Mouse (Mus musculus) heart, embryonic 15.5 days (tissue): ENCODE data around the gene Ccdc85c. TPM values are rescaled to one million over a fixed set of nuclear protein-coding genes. Genes with fewer than 3 reads are reported as not detected.

Experiments
- ATAC-seq: fragments of 200-750 bp; cut with Nextera tagmentation; replicated peaks from 2 replicates; pipeline ENCODE4 v1.8.0; 2017; ENCODE audit warnings: low read depth, moderate TSS enrichment; ENCODE audit not compliant: insufficient number of reproducible peaks, insufficient read depth, low FRiP score
- H3K27ac ChIP-seq: fragments of 300-500 bp; sonication (generic); 2 replicates; pipeline ENCODE4 v1.5.1; 2015; ENCODE audit warnings: mild to moderate bottlenecking, inconsistent platforms
- H3K27me3 ChIP-seq: fragments of 300-500 bp; sonication (generic); 2 replicates; pipeline ENCODE4 v1.6.1; 2015; ENCODE audit warnings: inconsistent platforms
- H3K36me3 ChIP-seq: fragments of 300-500 bp; sonication (generic); 2 replicates; pipeline ENCODE4 v1.6.1; 2015; ENCODE audit warnings: mild to moderate bottlenecking, inconsistent platforms
- H3K4me1 ChIP-seq: fragments of 300-500 bp; sonication (generic); replicated peaks from 2 replicates; pipeline ENCODE4 v1.6.1; 2015; ENCODE audit warnings: inconsistent platforms
- H3K4me2 ChIP-seq: fragments of 300-500 bp; sonication (generic); 2 replicates; pipeline ENCODE4 v1.6.1; 2015; ENCODE audit warnings: inconsistent platforms, mild to moderate bottlenecking, moderate library complexity
- H3K4me3 ChIP-seq: fragments of 300-500 bp; sonication (generic); 2 replicates; pipeline ENCODE4 v1.5.1; 2015; ENCODE audit warnings: mild to moderate bottlenecking, inconsistent platforms
- H3K9ac ChIP-seq: fragments of 300-500 bp; sonication (generic); 2 replicates; pipeline ENCODE4 v1.6.1; 2015; ENCODE audit warnings: mild to moderate bottlenecking, inconsistent platforms
- H3K9me3 ChIP-seq: fragments of 300-500 bp; sonication (generic); replicated peaks from 2 replicates; pipeline ENCODE4 v1.6.1; 2016; ENCODE audit warnings: inconsistent platforms
- WGBS: fragments of 180-500 bp; shearing (Covaris S2); methylation state at CpG from one replicate; pipeline ENCODE4 v1.1.7; 2015; ENCODE audit warnings: mixed read lengths; 5-methylcytosine and 5-hydroxymethylcytosine counted together
- polyA plus RNA-seq: library from polyadenylated mRNA; unstranded; fragments of >200 nt; fragmentation: Nextera tagmentation; extraction: Ambion mirVana; gene quantifications from 2 replicates; pipeline ENCODE4 v1.2.1, GENCODE M21; 2015

Ccdc85c gene
- polyA plus RNA-seq, 1 experiment from 2014 or later: 5.7 TPM

DNA sequence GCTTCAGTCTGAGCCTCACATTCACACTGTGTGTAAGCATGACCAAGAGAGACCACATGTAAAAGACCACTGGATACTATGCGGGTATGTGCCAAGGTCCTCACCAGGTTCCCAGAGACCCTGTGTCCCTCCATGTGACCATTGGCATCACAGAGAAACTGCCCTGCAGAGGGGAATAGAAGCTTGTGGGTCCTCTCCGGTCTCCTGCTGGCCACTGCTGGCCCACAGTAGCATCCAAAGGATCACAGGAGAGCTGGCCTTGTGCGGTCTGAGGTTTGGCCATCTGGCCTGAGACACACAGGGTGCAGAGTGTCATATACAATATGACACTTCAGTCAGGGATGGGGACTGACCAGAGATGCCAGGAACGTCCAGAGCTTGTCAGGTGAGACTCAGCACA is 34.8 kb upstream of the Ccdc85c start:
- Histone ChIP-seq H3K27me3 (peaks cover 32% of the 10 kb centered on the region), H3K4me2 (no peak overlapping the region), H3K9ac (no peak overlapping the region), H3K36me3 (no peaks in the 10 kb centered on the region), H3K27ac (no peak overlapping the region), H3K4me1 (peaks cover 16% of the 10 kb centered on the region), H3K9me3 (no peaks in the 10 kb centered on the region), H3K4me3 (no peak overlapping the region)
- WGBS: 78% methylated on average over 4 of the region's 4 CpGs
- ATAC-seq: no peak

DNA sequence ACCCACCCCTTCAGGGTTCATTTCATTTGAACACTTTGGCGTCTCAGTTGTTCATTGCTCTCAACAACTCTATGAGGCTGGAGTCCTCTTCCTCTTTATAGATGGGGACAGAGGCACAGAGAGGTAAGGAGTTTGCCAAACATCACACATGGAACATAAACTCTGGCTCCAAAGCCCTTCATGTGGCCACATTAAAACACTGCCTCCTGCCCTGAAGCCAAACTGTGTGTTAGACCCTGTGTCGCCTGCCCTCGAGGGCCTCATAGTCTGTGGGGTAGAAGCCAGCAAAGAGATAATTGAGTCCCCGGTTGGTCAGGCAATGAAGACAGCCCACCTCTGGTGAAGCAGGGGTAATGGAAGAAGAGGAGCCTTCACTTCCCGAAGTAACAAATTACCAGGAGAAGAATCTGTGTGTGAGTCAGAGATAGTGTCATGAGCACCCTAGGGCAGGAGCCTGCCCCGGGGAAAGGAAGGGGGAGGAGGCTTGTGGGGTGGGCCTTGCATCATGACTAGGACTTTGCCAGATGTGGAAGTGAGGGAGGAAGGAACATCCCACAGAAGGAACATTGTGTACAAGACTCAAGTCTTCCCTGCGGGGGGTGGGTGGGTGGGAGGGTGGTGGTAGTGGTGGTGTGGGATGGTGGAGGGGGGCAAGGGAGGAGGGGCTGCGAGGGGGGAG is 34.0 kb upstream of the Ccdc85c start:
- H3K4me1 ChIP-seq: peaks cover 16% of the 10 kb centered on the region
- H3K36me3 ChIP-seq: no peaks in the 10 kb centered on the region
- peaks cover 33% of the 10 kb centered on the region for H3K27me3 ChIP-seq
- ATAC-seq: 0 out of 2 replicates have a peak, but pooled peaks have one; percentile 23
- H3K9ac ChIP-seq: no peak overlapping the region
- no peaks in the 10 kb centered on the region for H3K9me3 ChIP-seq
- H3K4me3 ChIP-seq: no peak overlapping the region
- H3K27ac ChIP-seq: no peak overlapping the region
- 38% methylated on average over 8 of the region's 8 CpGs for WGBS
- H3K4me2 ChIP-seq: no peak overlapping the region

DNA sequence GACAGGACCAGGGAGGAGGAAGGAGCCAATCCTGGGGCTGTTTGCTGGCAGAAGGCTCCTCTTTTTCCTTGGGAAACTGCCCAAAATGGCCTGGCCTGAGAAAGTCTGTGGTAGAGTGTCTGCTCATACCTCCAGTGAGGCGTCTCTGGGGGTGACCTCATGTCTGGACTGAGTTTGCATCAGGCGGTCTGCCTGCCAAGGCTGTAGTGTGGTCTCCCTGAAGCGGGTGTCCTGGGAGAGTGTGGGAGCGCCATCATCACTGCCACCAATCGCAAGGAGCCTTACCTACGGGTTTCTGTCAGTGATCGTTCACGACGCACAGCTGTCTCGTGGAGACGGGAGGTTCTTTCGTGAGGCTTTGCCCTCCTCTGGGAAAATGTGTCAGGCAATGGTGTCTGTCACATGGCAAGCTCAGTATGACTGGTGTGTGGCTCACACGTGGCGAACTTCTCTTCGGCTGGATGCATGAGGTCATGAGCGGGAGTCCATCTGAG is 33.2 kb upstream of the Ccdc85c start:
- Histone ChIP-seq H3K36me3 (no peaks in the 10 kb centered on the region), H3K27ac (no peak overlapping the region), H3K9ac (no peak overlapping the region), H3K9me3 (no peaks in the 10 kb centered on the region), H3K4me2 (no peak overlapping the region), H3K4me1 (peaks cover 16% of the 10 kb centered on the region), H3K4me3 (no peak overlapping the region), H3K27me3 (peaks cover 33% of the 10 kb centered on the region)
- no peak for ATAC-seq
- whole genome bisulfite sequencing: 74% methylated on average over 16 of the region's 16 CpGs

DNA sequence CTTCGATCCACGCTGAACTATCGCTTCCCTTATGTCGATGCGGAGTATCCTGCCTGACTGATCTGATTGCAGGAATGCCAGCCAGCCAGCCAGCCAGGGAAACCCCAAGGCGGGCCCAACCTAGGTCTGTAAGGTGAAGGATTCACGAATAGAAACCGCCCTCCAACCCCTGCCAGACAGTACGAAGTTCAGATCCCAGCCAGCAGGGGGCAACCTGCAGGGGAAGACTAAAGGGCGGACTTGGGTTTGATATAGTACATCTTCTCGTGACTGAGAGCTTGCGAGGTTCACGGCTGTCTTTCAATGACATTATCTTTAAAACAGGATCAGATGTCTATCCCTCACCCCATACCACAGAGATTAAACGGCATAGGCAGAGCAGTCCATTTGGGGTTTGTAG is 32.3 kb upstream of the Ccdc85c start:
- H3K4me3 ChIP-seq: peak overlapping the region; percentile 19; the same call in 1 of the 2 replicates
- H3K9me3 ChIP-seq: no peaks in the 10 kb centered on the region
- no peak overlapping the region for H3K9ac ChIP-seq
- peak overlapping the region; percentile 45 for H3K4me2 ChIP-seq
- no peak for ATAC-seq
- 24% methylated on average over 14 of the region's 14 CpGs for WGBS
- H3K4me1 ChIP-seq: peaks cover 16% of the 10 kb centered on the region
- H3K27ac ChIP-seq: peak overlapping the region; percentile 9; the same call in 1 of the 2 replicates
- peaks cover 33% of the 10 kb centered on the region for H3K27me3 ChIP-seq
- H3K36me3 ChIP-seq: no peaks in the 10 kb centered on the region

DNA sequence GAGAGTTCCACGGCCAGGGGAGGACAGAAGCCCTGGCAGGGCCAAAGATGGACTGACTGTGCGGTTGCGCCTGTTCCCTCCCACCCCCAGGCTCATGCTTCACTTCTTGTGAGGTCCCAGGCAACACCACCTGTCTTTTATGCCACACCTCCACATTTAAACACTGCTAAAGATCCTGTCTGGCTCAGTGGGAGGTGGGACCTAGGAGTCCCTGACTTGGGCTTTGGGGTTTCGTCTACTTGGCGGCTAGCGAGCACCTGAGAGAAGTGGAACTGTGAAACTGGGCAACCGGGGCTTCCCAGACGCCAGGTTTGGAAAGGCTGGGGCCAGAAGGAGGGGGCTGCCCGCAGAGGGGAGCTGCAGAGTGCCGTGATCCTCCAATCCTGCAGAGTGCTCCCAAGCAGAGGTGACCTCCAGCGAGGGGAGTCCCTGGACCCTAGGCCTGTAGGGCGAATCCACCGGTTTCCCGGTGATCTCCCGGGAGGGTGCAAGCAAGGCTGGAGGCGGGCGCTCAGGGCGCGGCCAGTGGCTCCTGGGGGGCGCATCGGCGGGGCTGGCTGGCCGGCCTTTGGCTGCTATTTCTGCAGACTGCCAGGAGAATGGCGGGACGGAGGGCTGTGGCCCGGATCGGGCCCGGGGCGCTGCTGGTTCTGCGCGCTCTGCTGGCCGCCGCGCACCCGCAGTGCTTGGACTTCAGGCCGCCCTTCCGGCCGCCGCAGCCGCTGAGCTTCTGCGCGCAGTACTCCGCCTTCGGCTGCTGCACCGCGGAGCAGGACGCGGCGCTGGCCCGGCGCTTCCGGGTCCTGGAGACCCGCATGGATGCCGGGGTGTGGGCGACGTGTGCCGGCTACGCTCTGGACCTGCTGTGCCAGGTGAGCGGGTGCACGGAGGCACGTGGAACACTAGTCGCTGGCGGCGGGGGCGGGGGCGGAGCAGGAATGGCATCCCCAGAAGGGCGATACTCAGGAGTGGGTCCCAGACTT is 30.9 kb upstream of the Ccdc85c start, which contains the start of gene Hhipl1:
Hhipl1 (plus strand) TSS at position 459 of the 983 bp plus-strand sequence.
- WGBS: 3% methylated on average over 67 of the region's 67 CpGs
- peak; percentile 28; the same call in 1 of the 2 replicates for ATAC-seq
- no peak within 1 kb of the TSS for H3K27ac ChIP-seq

DNA sequence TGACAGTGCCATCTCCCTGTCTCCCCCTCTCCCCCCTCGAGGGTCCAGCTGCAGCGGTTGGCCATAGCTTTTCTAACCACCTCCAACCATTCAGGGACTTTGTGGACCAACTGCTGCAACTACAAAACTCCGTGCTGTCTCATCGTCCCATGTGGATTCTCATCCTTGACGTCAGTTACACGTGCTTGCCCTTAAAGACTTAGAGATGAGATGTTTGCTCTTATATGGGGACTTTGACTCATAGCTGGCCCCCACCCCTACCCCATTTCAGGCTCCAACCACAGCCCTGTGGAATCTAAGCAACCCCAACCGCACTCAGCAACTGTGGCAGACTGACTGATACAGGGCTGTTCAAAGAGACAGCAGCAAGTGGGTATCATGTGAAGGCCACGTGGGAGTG is 29.9 kb upstream of the Ccdc85c start:
- Histone ChIP-seq H3K36me3 (no peaks in the 10 kb centered on the region), H3K9me3 (no peaks in the 10 kb centered on the region), H3K27me3 (peaks cover 33% of the 10 kb centered on the region), H3K4me3 (no peak overlapping the region), H3K9ac (no peak overlapping the region), H3K27ac (no peak overlapping the region), H3K4me1 (peaks cover 16% of the 10 kb centered on the region), H3K4me2 (no peak overlapping the region)
- ATAC-seq: no peak
- WGBS: 63% methylated on average over 8 of the region's 8 CpGs

More for the DNA sequence above, 30.9 kb upstream of the Ccdc85c start, which contains the start of gene Hhipl1:
- Histone ChIP-seq H3K4me3 (peak within 1 kb of the TSS; percentile 60), H3K4me2 (peak within 1 kb of the TSS; percentile 95), H3K36me3 (no peaks in the 10 kb centered on the region), H3K9me3 (no peaks in the 10 kb centered on the region), H3K27me3 (peaks cover 33% of the 10 kb centered on the region), H3K4me1 (peaks cover 16% of the 10 kb centered on the region), H3K9ac (peak within 1 kb of the TSS; percentile 75)

DNA sequence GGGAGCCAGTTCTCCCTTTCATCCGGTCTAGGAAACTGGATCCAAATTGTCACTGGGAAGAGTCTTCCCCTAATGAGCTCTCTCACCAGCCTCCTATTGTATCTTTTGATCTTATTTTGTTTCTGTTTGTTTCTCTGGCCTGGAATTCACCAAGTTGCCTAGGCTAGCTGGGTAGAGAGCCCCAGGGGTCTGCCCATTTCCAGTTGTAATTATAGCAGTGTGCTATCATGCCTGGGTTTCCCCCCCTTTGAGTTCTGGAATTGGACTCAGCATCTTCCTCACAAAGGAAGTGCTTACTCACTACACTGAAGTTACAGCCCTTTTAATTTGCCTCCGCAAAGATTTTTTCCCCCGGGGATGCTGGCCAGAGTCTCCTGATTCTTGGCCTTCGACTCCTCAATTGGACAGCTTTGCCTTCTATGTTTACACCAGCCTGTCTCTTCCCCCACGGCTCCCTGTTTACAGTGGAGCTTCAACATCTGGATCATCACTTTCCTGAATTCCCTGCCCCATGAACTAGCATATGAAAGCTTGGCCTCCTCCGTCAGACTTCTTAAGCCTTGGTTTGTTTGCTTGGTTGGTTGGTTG is 28.6 kb upstream of the Ccdc85c start:
- no peaks in the 10 kb centered on the region for H3K9me3 ChIP-seq
- peaks cover 16% of the 10 kb centered on the region for H3K4me1 ChIP-seq
- H3K27me3 ChIP-seq: peaks cover 32% of the 10 kb centered on the region
- no peak overlapping the region for H3K27ac ChIP-seq
- H3K4me2 ChIP-seq: no peak overlapping the region
- H3K36me3 ChIP-seq: no peaks in the 10 kb centered on the region
- H3K9ac ChIP-seq: no peak overlapping the region
- 55% methylated on average over 6 of the region's 6 CpGs for WGBS
- no peak for ATAC-seq
- no peak overlapping the region for H3K4me3 ChIP-seq

DNA sequence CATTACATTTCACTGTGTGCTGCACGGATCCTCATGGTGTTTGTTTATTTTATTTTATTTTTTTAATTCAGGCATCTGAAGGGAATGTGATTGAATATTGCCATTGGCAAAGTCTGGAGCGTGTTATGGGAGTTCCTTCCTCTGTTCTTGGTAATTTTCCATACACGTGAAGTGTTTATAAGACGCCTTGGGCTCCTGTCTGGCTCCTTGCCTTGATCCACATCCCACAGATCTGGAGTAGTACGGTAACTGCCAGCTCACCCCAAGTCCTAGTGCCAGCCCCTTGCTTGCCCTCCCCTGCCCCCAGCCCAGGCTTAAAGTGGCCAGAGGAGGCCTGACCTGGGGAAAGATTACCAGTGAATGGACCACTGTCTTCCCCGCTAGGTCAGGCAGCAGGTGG is 25.8 kb upstream of the Ccdc85c start:
- H3K4me3 ChIP-seq: no peak overlapping the region
- no peak overlapping the region for H3K9ac ChIP-seq
- no peak overlapping the region for H3K4me2 ChIP-seq
- H3K27me3 ChIP-seq: peaks cover 13% of the 10 kb centered on the region
- WGBS: 73% methylated on average over 6 of the region's 6 CpGs
- H3K36me3 ChIP-seq: no peaks in the 10 kb centered on the region
- H3K9me3 ChIP-seq: no peaks in the 10 kb centered on the region
- H3K4me1 ChIP-seq: peaks cover 3% of the 10 kb centered on the region; the same call in 1 of the 2 replicates
- no peak for ATAC-seq
- no peak overlapping the region for H3K27ac ChIP-seq

DNA sequence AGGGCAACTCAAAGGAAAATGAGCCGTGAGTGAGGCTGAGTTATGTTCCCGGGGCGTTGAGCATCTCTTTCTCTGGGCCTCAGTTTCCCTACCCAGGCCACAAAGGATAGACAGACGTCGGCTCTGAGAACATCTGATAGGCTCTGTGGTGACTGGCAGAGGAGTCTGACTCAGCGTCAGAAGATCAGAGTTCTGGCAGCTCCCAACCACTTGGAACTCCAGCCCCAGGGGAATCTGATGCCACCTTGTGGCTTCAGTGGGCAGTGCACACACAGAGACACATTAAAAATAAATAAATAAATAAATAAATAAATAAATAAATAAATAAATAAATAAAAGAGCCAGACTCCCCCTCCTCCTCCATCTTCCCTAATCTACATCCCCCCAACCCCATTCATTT is 21.8 kb upstream of the Ccdc85c start:
- Histone ChIP-seq H3K36me3 (no peaks in the 10 kb centered on the region), H3K27ac (no peak overlapping the region), H3K27me3 (no peaks in the 10 kb centered on the region; the same call in 1 of the 2 replicates), H3K4me2 (no peak overlapping the region), H3K9ac (no peak overlapping the region), H3K4me1 (peaks cover 6% of the 10 kb centered on the region; the same call in 1 of the 2 replicates), H3K9me3 (no peaks in the 10 kb centered on the region), H3K4me3 (no peak overlapping the region)
- WGBS: 78% methylated on average over 6 of the region's 6 CpGs
- no peak for ATAC-seq

DNA sequence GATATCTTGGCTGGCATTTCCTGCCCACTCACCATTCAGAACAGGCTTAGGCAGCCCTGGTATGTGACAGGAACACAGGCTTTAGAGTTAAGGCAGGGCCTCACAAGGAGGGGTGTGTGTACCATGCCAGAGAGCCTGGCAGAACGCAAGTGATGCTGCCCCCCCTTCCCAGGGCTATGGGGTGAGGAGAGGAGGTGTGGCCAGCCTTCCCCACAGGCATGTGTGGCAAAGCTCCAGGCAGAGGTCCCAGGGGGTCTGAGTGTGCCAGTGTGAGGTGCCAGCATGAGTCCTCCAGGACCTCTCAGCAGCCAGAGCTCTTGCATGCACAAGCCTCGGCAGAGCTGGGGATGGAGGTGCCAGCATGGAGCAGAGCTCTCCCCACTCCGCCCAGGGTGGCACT is 19.4 kb upstream of the Ccdc85c start:
- ATAC-seq: 0 out of 2 replicates have a peak, but pooled peaks have one; percentile 5
- Histone ChIP-seq H3K27ac (no peak overlapping the region), H3K27me3 (peaks cover 2% of the 10 kb centered on the region; the same call in 1 of the 2 replicates), H3K4me2 (no peak overlapping the region), H3K4me1 (peaks cover 6% of the 10 kb centered on the region; the same call in 1 of the 2 replicates), H3K9ac (no peak overlapping the region), H3K36me3 (no peaks in the 10 kb centered on the region), H3K4me3 (no peak overlapping the region), H3K9me3 (no peaks in the 10 kb centered on the region)
- 52% methylated on average over 3 of the region's 3 CpGs for WGBS

DNA sequence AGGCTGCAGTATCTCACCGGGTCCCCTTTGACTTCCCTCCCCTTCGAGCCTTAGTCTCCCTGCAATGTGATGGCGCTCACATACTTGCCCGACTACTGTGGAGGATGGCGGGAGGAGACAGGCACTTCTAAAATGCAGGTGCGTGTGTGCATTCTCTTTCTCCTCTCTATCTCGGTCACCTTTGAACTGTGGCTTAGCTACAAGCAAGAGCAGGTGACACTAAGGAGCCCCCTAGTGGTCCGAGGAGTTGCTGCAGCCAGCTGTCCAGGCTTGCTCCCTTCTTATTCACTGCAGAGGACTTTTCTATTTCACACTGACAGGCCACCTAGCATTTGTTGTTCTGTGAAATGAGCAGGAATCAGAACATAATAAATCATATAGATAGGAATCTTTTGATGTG is 17.7 kb upstream of the Ccdc85c start:
- H3K4me2 ChIP-seq: peak overlapping the region; percentile 41
- WGBS: 5% methylated on average over 8 of the region's 8 CpGs
- peaks cover 2% of the 10 kb centered on the region; the same call in 1 of the 2 replicates for H3K27me3 ChIP-seq
- H3K27ac ChIP-seq: no peak overlapping the region
- no peak overlapping the region for H3K4me3 ChIP-seq
- no peak overlapping the region for H3K9ac ChIP-seq
- H3K4me1 ChIP-seq: peaks cover 6% of the 10 kb centered on the region; the same call in 1 of the 2 replicates
- no peaks in the 10 kb centered on the region for H3K36me3 ChIP-seq
- ATAC-seq: no peak; the same call in 1 of the 2 replicates
- H3K9me3 ChIP-seq: no peaks in the 10 kb centered on the region
